Mouse (Mus musculus): ENCODE data around the gene Eef1b2.

Gene Eef1b2

GRCm38 (mm10) chr1:63190851-63191250, 14.2 kb downstream of the Eef1b2 start:
- no peak for ATAC-seq (ENCODE audit: insufficient number of reproducible peaks, low FRiP score, low TSS enrichment)

DNA sequence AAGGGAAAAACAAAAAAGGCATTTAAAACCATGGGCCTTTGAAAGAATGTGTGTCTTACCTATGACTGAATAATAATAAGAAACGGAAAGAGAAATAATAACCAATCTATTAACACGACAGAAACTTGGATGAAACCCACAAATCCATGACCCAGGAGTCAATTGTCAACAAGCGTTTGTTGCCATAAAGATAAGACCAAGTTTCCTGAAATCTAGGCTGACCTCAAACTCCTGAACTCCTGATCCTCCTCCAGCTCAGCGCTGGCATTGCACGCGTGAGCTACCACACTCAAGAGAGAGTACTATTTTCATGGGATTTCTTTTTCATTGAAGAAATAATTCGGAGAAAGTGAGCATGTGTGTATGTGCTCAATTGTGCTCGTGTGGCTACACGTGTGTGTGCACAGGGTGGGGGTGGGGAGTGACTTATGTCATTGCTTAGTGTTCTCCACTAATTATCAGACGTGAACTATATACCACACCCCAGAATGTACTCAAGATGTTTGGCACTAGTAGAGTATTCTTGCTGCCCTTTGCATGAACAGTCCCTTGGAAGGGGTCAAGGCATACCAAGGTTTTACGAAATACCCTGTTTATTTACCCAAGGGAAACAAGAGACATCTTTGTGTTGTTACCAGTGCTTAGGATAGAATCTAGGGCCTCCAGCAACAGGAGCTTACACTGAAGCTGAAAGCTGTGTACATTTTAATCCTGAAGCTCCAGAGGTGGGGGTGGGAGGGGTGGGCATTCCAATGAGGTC, 15.9 kb downstream of the Eef1b2 start:
- no peak for ATAC-seq (ENCODE audit: insufficient number of reproducible peaks, low FRiP score, low TSS enrichment)

GRCm38 (mm10) chr1:63195848-63196512, 19.4 kb downstream of the Eef1b2 start:
- ATAC-seq (ENCODE audit: insufficient number of reproducible peaks, low FRiP score, low TSS enrichment), result no peak

- no peak for ATAC-seq (ENCODE audit: insufficient number of reproducible peaks, low FRiP score, low TSS enrichment)
These were observed 22.8 kb downstream of the Eef1b2 start for GRCm38 (mm10) chr1:63199387-63199786.

GRCm38 (mm10) chr1:63200322-63200721, 23.7 kb downstream of the Eef1b2 start:
- no peak for ATAC-seq (ENCODE audit: insufficient number of reproducible peaks, low FRiP score, low TSS enrichment)

- ATAC-seq (ENCODE audit: insufficient number of reproducible peaks, low FRiP score, low TSS enrichment), result no peak
These were observed 25.0 kb downstream of the Eef1b2 start for GRCm38 (mm10) chr1:63201672-63202071.

- no peak for ATAC-seq (ENCODE audit: insufficient number of reproducible peaks, low FRiP score, low TSS enrichment)
These were observed 26.8 kb downstream of the Eef1b2 start for GRCm38 (mm10) chr1:63203471-63203870.

DNA sequence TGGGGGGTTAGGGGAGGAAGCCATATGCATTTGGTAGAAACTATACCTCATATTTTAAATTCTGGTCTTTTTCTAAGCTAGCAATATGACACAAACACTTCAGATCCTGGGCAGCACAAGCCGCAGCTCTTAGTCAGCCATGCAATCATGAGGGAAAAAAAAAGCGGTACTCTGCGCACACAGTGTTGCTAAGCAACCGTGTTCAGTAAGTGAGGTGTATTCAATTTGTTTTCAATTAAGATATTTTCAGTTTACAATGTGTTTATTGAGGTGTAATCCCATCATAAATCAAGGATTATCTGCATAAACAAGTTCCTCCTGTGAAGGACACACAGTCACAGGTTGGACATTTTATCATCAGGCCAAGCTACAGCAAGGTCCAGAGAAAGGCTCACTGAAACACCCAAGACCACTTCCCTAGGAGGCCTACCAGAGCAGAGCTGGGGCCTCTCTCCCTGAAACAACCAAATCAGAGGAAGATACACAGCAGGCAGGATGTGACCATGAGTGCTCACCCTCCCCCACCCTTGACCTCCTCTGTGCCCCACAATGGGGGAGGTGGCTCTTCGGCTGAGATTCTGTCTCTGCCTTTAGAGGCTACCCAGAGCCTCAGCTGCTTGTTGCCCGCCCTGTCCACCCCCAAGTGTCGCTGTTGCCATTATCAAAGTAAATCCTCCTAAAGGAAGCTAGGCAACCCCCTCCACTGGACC, 27.5 kb downstream of the Eef1b2 start:
- ATAC-seq (ENCODE audit: insufficient number of reproducible peaks, low FRiP score, low TSS enrichment), result no peak

DNA sequence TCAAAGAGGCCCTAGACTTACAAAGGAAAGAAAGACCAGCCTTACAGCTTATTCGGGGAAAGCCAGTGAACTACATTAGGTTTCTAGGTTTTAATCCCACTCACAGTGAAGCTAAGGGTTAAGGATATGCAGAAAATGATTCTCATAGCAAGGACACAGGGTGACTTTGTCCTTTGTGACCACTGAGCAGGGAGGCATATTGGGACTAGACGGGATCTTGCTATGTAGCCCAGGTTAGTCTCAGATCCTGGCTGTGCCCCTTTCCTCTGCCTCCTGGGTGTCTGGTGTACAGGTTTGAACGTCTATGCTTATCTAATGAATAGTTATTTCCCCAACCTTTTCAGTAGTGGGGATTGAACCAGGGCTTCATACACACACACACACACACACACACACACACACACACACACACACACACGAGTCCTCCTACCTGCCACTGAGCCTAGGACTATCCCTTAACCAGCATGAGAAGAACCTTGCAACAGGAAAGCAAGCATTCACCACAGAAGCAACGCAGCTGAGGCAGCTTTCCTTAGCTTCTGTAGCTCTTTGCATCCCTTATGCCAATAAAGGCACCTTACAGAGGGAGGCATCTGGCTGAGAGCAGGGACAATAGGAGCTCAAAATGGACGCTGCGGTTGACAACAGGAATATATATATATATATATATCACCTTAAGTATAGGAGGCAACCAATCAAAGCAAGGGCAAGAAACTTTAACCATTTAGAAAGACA, 28.2 kb downstream of the Eef1b2 start:
- ATAC-seq (ENCODE audit: insufficient number of reproducible peaks, low FRiP score, low TSS enrichment), result no peak

DNA sequence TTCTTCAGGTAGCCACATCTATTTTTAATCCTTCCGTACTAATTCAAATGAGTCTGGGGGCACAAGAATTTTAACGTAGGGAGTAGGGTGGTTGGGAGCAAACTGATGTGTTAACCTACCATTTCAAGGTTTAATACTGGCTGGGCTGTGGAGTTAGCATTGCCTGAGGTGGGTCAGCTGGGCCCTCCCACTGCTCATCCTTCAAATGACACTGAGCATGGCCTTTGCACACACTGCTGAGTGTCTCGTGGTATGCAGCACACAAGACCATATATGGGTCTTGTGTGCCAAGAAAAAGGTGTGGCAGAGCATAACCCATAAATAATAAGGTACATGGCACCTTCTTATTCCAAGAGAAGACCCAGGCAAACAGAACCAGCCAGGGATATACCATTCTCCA, 31.0 kb downstream of the Eef1b2 start:
- no peak for ATAC-seq (ENCODE audit: insufficient number of reproducible peaks, low FRiP score, low TSS enrichment)

GRCm38 (mm10) chr1:63209861-63210529, 33.4 kb downstream of the Eef1b2 start:
- ATAC-seq (ENCODE audit: insufficient number of reproducible peaks, low FRiP score, low TSS enrichment), result no peak

DNA sequence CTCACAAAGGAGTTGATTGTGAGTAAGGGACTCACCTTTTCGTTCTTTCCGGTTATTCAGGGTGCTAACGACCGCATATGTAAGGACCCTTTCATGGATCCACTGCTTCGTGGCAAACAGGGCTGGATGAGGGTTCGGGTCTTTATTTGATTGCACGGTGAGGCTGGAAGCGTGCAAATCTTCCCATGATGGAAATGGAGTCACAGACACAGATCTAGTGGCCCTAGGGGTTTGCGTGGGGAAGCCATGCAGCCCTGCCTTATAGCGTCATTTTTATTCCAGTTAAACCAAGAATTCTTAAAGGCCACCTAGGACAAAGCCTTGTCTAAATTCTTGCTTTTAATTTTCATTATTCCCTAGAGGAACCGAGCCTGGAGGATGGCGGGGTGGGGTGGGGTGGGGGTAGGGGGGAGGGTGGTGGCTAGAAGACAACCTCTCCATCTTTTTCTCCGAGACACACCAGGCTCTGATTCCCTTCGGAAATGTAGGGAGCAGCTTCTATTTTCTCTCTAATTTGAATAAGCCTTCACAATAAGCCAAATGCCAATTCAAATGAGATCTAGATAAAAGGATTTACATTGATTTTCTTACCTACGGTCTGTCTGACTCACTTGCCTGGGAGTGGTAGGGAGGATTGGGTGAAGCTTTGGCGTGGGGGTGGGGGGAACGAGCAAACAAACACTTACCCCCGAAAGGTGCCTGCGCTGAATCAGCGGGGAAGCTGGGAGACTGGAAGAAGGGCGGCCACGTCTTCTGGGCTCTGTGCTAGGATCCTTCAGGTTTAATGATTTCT, 37.0 kb downstream of the Eef1b2 start:
- no peak for ATAC-seq (ENCODE audit: insufficient number of reproducible peaks, low FRiP score, low TSS enrichment)

DNA sequence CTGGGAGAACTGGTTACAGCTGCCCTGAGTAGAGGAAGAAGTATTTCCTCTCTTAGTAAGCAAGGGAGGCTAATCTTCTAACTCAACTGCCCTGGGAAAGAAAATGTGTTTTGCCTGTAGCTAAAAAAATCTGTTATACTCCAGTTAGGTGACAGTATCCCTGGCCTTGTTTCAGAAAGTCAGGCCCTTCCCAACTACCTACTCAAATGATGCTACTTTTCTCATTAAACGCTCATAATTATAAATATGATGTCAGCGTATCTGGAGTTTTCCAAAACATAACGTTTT, 37.6 kb downstream of the Eef1b2 start, which contains the start of gene Gpr1:
Gene Gpr1, minus strand, starts transcription at position 273 of the 288 bp plus-strand sequence.
- ATAC-seq (ENCODE audit: insufficient number of reproducible peaks, low FRiP score, low TSS enrichment), result no peak

DNA sequence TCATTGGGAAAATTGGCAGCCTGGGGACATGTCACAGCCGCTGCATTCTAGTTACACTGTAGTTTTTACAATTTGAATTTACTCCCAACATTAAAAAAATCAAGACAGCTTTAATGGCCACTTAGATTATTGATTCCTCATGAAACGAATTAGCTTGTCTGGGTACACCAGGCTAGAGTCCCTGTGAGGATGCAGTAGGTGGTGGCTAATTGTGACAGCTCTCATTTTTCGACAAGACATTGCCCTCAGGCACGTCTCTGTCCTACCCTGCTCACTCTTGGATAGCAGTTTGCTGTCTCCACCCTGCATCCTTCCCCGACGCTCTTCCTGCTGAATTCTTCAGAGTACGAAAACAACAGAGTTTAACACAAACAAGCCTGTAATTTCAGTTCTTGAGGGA, 38.0 kb downstream of the Eef1b2 start:
- no peak for ATAC-seq (ENCODE audit: insufficient number of reproducible peaks, low FRiP score, low TSS enrichment)

DNA sequence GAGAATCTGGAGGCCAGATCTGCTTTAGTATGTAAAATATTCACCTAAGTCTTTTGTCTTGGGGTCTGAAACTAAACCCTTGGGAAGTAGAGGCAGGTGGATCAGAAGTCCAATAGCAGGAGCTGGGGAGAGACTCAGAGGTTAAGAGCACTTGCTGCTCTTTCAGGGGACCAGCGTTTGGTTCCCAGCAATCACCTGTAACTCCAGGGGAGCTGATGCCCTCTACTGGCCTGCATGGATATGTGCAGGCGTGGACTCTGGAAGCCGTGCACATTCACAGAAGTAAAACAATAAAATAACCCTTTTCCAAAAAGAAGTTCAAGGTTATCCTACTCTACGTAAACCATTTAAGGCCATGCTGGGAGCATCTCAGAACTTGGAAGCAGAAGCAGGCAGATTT, 42.7 kb downstream of the Eef1b2 start:
- ATAC-seq (ENCODE audit: insufficient number of reproducible peaks, low FRiP score, low TSS enrichment), result no peak

DNA sequence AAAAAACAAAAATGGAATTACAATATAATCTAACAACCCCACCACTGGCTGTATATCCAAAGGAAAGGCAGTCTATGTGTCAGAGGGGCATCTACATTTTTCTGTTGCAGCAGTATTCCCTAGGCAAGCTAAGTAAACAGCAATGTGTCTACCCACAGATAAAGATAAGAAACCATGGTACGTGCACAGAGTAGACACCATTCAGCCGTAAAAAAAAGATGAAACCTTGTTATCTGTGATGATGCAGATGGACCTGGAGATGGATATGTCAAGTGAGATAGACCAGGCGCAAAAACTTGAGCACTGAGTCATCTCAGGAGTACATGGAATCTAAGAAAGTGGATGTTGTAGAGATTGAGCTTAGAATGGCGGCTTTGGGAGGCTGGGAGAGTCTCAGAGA, 48.4 kb downstream of the Eef1b2 start:
- ATAC-seq (ENCODE audit: insufficient number of reproducible peaks, low FRiP score, low TSS enrichment), result no peak

- no peak for ATAC-seq (ENCODE audit: insufficient number of reproducible peaks, low FRiP score, low TSS enrichment)
These were observed 49.3 kb downstream of the Eef1b2 start for GRCm38 (mm10) chr1:63225890-63226289.

DNA sequence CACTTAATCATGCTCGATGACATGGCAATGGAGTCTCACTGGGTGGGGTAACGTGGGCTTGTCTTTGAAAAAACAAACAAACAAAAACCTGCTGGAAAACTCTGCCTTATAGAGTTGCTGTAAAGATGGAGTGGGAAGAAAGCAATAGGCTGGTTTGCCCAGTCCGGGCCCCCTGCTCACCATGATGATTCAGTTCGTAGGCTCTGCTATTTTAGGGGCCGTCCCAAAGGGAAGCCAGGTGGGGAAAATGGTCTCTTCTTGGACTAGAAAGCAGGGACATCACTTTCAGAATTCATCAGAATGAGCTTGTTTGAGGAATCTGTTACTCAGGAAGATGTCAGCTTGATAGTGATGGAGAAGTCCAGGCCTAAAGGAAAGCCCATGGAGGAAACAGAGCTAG, 50.6 kb downstream of the Eef1b2 start:
- ATAC-seq (ENCODE audit: insufficient number of reproducible peaks, low FRiP score, low TSS enrichment), result no peak
